Mouse (Mus musculus) limb, embryonic 11.5 days (tissue): Measurements from ENCODE around the gene Mocs1. TPM values are rescaled to one million over a fixed set of nuclear protein-coding genes. Genes with fewer than 3 reads are reported as not detected.

Experiments used
- ATAC-seq: fragments of 200-750 bp; cut with Nextera tagmentation; 2 replicates; pipeline ENCODE4 v1.8.0; 2017; ENCODE audit warnings: low read depth; ENCODE audit not compliant: insufficient number of reproducible peaks, low FRiP score, low TSS enrichment
- DNase-seq: peaks from one replicate; pipeline ENCODE4 v3.0.0-alpha.2; 2015; ENCODE audit warnings: low spot score
- H3K27ac ChIP-seq: fragments of 300-500 bp; sonication (generic); replicated peaks from 2 replicates; pipeline ENCODE4 v1.5.1; 2014; ENCODE audit warnings: low read depth, mild to moderate bottlenecking, low read length
- H3K27me3 ChIP-seq: fragments of 300-500 bp; sonication (generic); 2 replicates; pipeline ENCODE4 v1.6.1; 2014; ENCODE audit warnings: mild to moderate bottlenecking, low read length, mixed read lengths; ENCODE audit not compliant: control insufficient read depth, insufficient read depth
- H3K36me3 ChIP-seq: fragments of 300-500 bp; sonication (generic); 2 replicates; pipeline ENCODE4 v1.6.1; 2014; ENCODE audit warnings: mild to moderate bottlenecking, low read length, moderate library complexity, mixed read lengths; ENCODE audit not compliant: control insufficient read depth, insufficient read depth
- H3K4me1 ChIP-seq: fragments of 300-500 bp; sonication (generic); 2 replicates; pipeline ENCODE4 v1.6.1; 2014; ENCODE audit warnings: low read length, mixed read lengths; ENCODE audit not compliant: control insufficient read depth, insufficient read depth
- H3K4me2 ChIP-seq: fragments of 300-500 bp; sonication (generic); 2 replicates; pipeline ENCODE4 v1.6.1; 2014; ENCODE audit warnings: low read depth, mild to moderate bottlenecking, moderate library complexity; ENCODE audit not compliant: severe bottlenecking
- H3K4me3 ChIP-seq: fragments of 300-500 bp; sonication (generic); 2 replicates; pipeline ENCODE4 v1.5.1; 2014; ENCODE audit warnings: low read depth, low read length
- H3K9ac ChIP-seq: fragments of 300-500 bp; sonication (generic); 2 replicates; pipeline ENCODE4 v1.6.1; 2014; ENCODE audit warnings: mild to moderate bottlenecking, low read length
- H3K9me3 ChIP-seq: fragments of 300-500 bp; sonication (generic); 2 replicates; pipeline ENCODE4 v1.6.1; 2016; ENCODE audit warnings: low read length; ENCODE audit not compliant: control insufficient read depth
- WGBS: fragments of 180-500 bp; shearing (Covaris S2); extraction: QIAGEN DNeasy Blood & Tissue Kit; methylation state at CpG from one replicate; pipeline ENCODE4 v1.1.7; 2014; 5-methylcytosine and 5-hydroxymethylcytosine counted together
- polyA plus RNA-seq: library from polyadenylated mRNA; unstranded; fragments of >200 nt; fragmentation: Nextera tagmentation; extraction: Ambion mirVana; gene quantifications from 2 replicates; pipeline ENCODE4 v1.2.1, GENCODE M21; 2014

The Mocs1 gene
- polyA plus RNA-seq, 1 experiment from 2014 or later: 7.1 TPM

DNA sequence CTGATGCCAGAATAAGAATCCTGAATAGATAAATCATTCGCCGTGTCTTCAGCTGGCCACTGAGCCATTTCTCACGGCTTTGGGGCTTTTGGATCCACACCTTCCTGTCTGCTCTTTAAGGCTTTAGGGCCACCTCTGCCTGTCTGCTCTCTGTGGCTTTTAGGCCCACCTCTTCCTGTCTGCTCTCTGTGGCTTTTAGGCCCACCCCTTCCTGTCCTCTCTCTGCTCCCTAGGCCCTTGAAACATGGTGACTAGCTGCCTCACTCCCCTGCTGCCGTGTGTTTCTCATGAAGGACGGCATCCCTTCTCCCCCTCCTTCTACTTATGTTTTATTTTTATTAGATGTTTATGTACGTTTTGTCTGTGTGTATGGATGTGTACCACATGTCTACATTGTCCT is 25.0 kb upstream of the Mocs1 start:
- Histone ChIP-seq H3K9me3 (no peaks in the 10 kb centered on the region), H3K27me3 (no peaks in the 10 kb centered on the region), H3K4me3 (no peak overlapping the region), H3K36me3 (no peaks in the 10 kb centered on the region), H3K27ac (no peak overlapping the region), H3K4me2 (no peak overlapping the region), H3K9ac (no peak overlapping the region), H3K4me1 (no peaks in the 10 kb centered on the region)
- 85% methylated on average over 6 of the region's 6 CpGs for WGBS
- DNase-seq: no peak
- no peak for ATAC-seq

DNA sequence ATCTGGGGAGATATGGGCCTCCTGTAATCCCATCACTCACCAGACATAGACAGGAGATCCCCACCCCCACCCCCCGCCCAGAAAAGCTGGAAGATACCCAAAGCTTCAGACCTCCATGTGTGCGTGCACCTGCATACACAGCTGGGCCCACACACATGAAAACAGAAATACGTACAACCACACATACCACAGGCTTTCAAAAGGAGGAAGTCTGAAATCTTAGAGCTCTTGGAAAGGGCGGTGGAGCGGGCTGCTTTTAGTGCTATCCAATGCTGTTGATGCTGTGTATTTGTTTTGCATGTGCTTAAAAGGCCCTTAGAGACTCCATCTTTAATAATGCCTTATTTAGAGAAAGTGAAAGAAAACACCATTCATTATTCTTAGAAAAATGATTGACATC is 22.2 kb upstream of the Mocs1 start:
- 87% methylated on average over 5 of the region's 5 CpGs for WGBS
- H3K9me3 ChIP-seq: no peaks in the 10 kb centered on the region
- ATAC-seq (no peak), DNase-seq (no peak)
- H3K27ac ChIP-seq: no peak overlapping the region
- H3K9ac ChIP-seq: no peak overlapping the region
- H3K4me2 ChIP-seq: no peak overlapping the region
- H3K36me3 ChIP-seq: no peaks in the 10 kb centered on the region
- no peaks in the 10 kb centered on the region for H3K27me3 ChIP-seq
- no peaks in the 10 kb centered on the region for H3K4me1 ChIP-seq
- H3K4me3 ChIP-seq: no peak overlapping the region

DNA sequence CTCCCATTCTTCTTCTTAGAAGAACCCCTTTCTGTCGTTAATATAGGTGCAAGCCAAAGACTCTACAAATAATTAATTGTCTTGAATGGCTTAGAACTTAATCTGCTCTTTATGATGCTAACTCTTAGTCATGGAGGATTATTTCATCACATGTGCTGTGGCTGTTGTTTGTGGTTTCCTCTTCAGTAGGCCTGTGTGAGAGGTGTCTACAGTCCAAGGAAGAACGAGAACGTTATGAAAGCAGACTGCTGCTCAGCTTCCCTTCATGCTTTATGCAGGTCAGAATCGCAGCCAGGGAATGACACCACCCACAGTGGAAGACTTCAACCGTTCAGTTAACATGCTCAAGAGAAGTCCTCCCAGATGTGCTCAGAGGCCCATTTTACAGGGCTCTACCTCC is 15.2 kb upstream of the Mocs1 start:
- Histone ChIP-seq H3K27ac (no peak overlapping the region), H3K4me2 (no peak overlapping the region), H3K9ac (no peak overlapping the region), H3K4me1 (no peaks in the 10 kb centered on the region), H3K9me3 (no peaks in the 10 kb centered on the region), H3K27me3 (no peaks in the 10 kb centered on the region), H3K36me3 (no peaks in the 10 kb centered on the region), H3K4me3 (no peak overlapping the region)
- DNase-seq (no peak), ATAC-seq (no peak)
- 88% methylated on average over 5 of the region's 5 CpGs for WGBS

DNA sequence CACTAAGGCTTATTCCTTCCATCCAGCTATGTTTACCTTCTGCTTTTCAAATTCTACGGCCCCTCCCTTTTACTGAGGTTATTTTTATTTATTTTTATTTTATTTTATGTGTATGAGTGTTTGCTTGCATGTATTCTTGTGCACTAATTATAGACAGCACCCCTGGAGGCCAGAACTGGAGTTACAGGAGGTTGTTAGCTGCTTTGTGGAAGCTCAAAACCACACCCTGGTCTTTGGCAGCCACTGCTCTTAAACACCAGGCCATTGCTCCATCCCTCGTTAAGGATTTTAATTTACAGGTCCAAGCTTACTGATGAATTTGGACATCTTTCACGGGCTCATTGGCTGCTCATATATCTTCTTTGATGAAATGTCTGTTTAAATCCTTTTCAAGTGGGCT is 14.6 kb upstream of the Mocs1 start:
- Histone ChIP-seq H3K4me2 (no peak overlapping the region), H3K9me3 (no peaks in the 10 kb centered on the region), H3K36me3 (no peaks in the 10 kb centered on the region), H3K27ac (no peak overlapping the region), H3K4me3 (no peak overlapping the region), H3K27me3 (no peaks in the 10 kb centered on the region), H3K4me1 (no peaks in the 10 kb centered on the region), H3K9ac (no peak overlapping the region)
- no peak for DNase-seq
- WGBS: 55% methylated on average over 3 of the region's 3 CpGs
- no peak for ATAC-seq

DNA sequence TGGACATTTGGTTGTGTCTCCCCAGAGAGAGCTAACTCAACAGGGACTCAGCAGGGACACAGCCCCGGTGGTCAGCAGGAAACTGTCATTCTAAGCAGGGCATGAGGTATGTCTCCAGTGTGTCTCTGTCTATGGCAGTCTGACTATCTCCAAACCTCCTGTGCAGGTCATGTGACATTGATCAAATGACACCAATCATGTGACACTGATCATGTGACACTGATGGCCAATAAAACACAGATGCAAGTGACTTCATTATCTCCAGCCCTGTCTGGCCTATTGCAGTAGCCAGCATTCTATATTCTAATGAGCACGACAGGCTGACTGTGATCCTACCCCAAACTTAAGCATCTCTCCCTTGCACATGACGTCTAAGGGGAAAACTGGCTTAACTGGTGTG is 11.9 kb upstream of the Mocs1 start:
- no peak for DNase-seq
- ATAC-seq: no peak
- Histone ChIP-seq H3K4me3 (no peak overlapping the region), H3K36me3 (no peaks in the 10 kb centered on the region), H3K9ac (no peak overlapping the region), H3K27ac (no peak overlapping the region), H3K27me3 (no peaks in the 10 kb centered on the region), H3K4me2 (no peak overlapping the region), H3K4me1 (no peaks in the 10 kb centered on the region), H3K9me3 (no peaks in the 10 kb centered on the region)
- 76% methylated on average over 3 of the region's 3 CpGs for WGBS

- Histone ChIP-seq H3K4me3 (no peak overlapping the region), H3K27me3 (no peaks in the 10 kb centered on the region), H3K9ac (no peak overlapping the region), H3K4me2 (no peak overlapping the region), H3K27ac (no peak overlapping the region), H3K36me3 (no peaks in the 10 kb centered on the region), H3K9me3 (no peaks in the 10 kb centered on the region), H3K4me1 (no peaks in the 10 kb centered on the region)
- WGBS: 64% methylated on average over 6 of the region's 6 CpGs
- ATAC-seq: no peak
- no peak for DNase-seq
These were observed 8.3 kb upstream of the Mocs1 start for GRCm38 (mm10) chr17:49419813-49420212.

- DNase-seq: no peak
These were observed 5.7 kb upstream of the Mocs1 start for GRCm38 (mm10) chr17:49422286-49423066.

GRCm38 (mm10) chr17:49423067-49423325 is 5.2 kb upstream of the Mocs1 start:
- Histone ChIP-seq H3K9ac (no peak overlapping the region), H3K9me3 (no peaks in the 10 kb centered on the region), H3K4me1 (no peaks in the 10 kb centered on the region), H3K36me3 (no peaks in the 10 kb centered on the region), H3K4me2 (no peak overlapping the region), H3K27ac (no peak overlapping the region), H3K27me3 (no peaks in the 10 kb centered on the region), H3K4me3 (no peak overlapping the region)
- no peak for ATAC-seq
- WGBS: 84% methylated on average over 2 of the region's 2 CpGs
- DNase-seq: no peak

More at GRCm38 (mm10) chr17:49422286-49423066, 5.7 kb upstream of the Mocs1 start:
- Histone ChIP-seq H3K4me1 (no peaks in the 10 kb centered on the region), H3K4me3 (no peak overlapping the region), H3K27ac (no peak overlapping the region), H3K4me2 (no peak overlapping the region), H3K9ac (no peak overlapping the region), H3K36me3 (no peaks in the 10 kb centered on the region), H3K27me3 (no peaks in the 10 kb centered on the region), H3K9me3 (no peaks in the 10 kb centered on the region)
- no peak for ATAC-seq
- 76% methylated on average over 3 of the region's 3 CpGs for WGBS

GRCm38 (mm10) chr17:49423872-49424271 is 4.3 kb upstream of the Mocs1 start:
- H3K4me1 ChIP-seq: no peaks in the 10 kb centered on the region
- H3K27me3 ChIP-seq: no peaks in the 10 kb centered on the region
- H3K4me2 ChIP-seq: no peak overlapping the region
- H3K4me3 ChIP-seq: no peak overlapping the region
- ATAC-seq (no peak), DNase-seq (no peak)
- WGBS: 91% methylated on average over 3 of the region's 3 CpGs
- no peaks in the 10 kb centered on the region for H3K36me3 ChIP-seq
- no peaks in the 10 kb centered on the region for H3K9me3 ChIP-seq
- no peak overlapping the region for H3K9ac ChIP-seq
- no peak overlapping the region for H3K27ac ChIP-seq
